Comparison of ENCODE assay signal across 20 mouse cellular contexts in the genomic region with DNA sequence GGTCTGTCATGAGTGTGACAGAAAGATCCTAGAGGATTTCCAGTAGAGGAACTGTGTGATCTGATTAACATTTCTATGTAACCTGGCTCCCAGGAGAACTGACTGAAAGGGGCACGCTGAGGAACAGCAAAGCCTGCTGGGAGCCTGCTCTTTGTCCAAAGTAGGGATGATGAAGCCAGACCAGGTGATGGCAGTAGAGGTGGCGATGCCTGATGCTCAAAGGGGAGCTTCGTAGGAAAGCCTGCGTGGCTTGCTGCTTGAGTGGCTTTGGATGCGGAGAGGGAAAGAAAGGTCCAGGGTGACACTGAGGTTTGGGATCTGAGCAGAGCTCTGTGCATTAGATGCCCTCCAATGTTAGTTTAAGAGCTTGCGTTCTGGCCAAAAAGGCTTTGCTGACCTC.
DNase-seq lines count a peak whose midpoint lies in the region; ATAC-seq and TF ChIP-seq lines count a peak whose summit lies in the region.
"Had no signal": no experiment of that assay in that cellular context is flagged by ENCODE, and none has a peak within 500 bp of the region (broad histone marks: within the 10 kb centered on the region; RNA-seq: fewer than 3 reads in every experiment).

No protein-coding gene starts in this region.

- peak; percentile 50 for TF ChIP-seq CTCF in cerebellum, adult 2 months (IDR thresholded peaks at IDR 0.05; ENCODE audit: borderline replicate concordance, insufficient read depth, low read depth, low read length)
- no peak for TF ChIP-seq CTCF in kidney, adult 2 months (conservative IDR thresholded peaks at IDR 0.05; ENCODE audit: insufficient read depth, insufficient read length, low read depth, low read length)
- no peak for TF ChIP-seq CTCF in layer of hippocampus, adult 2 months (conservative IDR thresholded peaks at IDR 0.05)

- TF ChIP-seq POLR2A in cerebellum, adult 2 months (IDR thresholded peaks at IDR 0.05; ENCODE audit: borderline replicate concordance, insufficient read depth, low read length), result no peak
- TF ChIP-seq POLR2A in kidney, adult 2 months (IDR thresholded peaks at IDR 0.05; ENCODE audit: low read depth, low read length), result no peak

- no peaks in the 10 kb centered on the region for H3K27me3 ChIP-seq in heart, embryonic 11.5 days (ENCODE audit: control insufficient read depth, insufficient read depth, low read length)
- no peaks in the 10 kb centered on the region for H3K27me3 ChIP-seq in cerebellum, adult 2 months (ENCODE audit: control insufficient read depth, insufficient read depth, low read length)
- no peaks in the 10 kb centered on the region for H3K27me3 ChIP-seq in kidney, adult 2 months (replicated peaks; ENCODE audit: control insufficient read depth, insufficient read depth, low read length)
- H3K27me3 ChIP-seq: forebrain, embryonic 12.5 days; hindbrain, embryonic 12.5 days; intestine, embryonic 15.5 days; kidney, embryonic 15.5 days; neural tube, embryonic 12.5 days; stomach, embryonic 15.5 days had no signal

- H3K4me3 ChIP-seq in heart, embryonic 11.5 days (ENCODE audit: low read depth, low read length), result no peak overlapping the region
- H3K4me3 ChIP-seq in cerebellum, adult 2 months (replicated peaks; ENCODE audit: insufficient read depth, low read depth, low read length), result peak overlapping the region; percentile 9
- H3K4me3 ChIP-seq in kidney, adult 2 months (ENCODE audit: insufficient read depth, low read depth, low read length), result no peak overlapping the region
- no peak overlapping the region for H3K4me3 ChIP-seq in layer of hippocampus, adult 2 months
- H3K4me3 ChIP-seq: embryonic facial prominence, embryonic 10.5 days; forebrain, embryonic 12.5 days; hindbrain, embryonic 12.5 days; intestine, embryonic 15.5 days; kidney, embryonic 15.5 days; neural tube, embryonic 12.5 days; stomach, embryonic 15.5 days had no signal

- H3K9ac ChIP-seq in heart, embryonic 11.5 days (ENCODE audit: low read depth, low read length), result no peak overlapping the region
- H3K9ac ChIP-seq: forebrain, embryonic 12.5 days; hindbrain, embryonic 12.5 days; intestine, embryonic 15.5 days; kidney, embryonic 15.5 days; neural tube, embryonic 12.5 days; stomach, embryonic 15.5 days had no signal

- no peak overlapping the region for H3K4me2 ChIP-seq in heart, embryonic 11.5 days
- H3K4me2 ChIP-seq: forebrain, embryonic 12.5 days; hindbrain, embryonic 12.5 days; intestine, embryonic 15.5 days; kidney, embryonic 15.5 days; liver, embryonic 11.5 days; neural tube, embryonic 12.5 days; stomach, embryonic 15.5 days had no signal

- WGBS in heart, embryonic 11.5 days (ENCODE audit: insufficient replicate concordance), result 47% methylated on average over 6 of the region's 6 CpGs
- 22% methylated on average over 6 of the region's 6 CpGs for WGBS in cerebellum, adult 2 months
- WGBS in kidney, adult 2 months, result 40% methylated on average over 6 of the region's 6 CpGs

- H3K27ac ChIP-seq in heart, embryonic 11.5 days (ENCODE audit: low read depth, low read length), result no peak overlapping the region
- no peak overlapping the region for H3K27ac ChIP-seq in cerebellum, adult 2 months (ENCODE audit: insufficient read depth, low read length)
- H3K27ac ChIP-seq in kidney, adult 2 months (ENCODE audit: insufficient read depth, low read depth, low read length), result no peak overlapping the region
- no peak overlapping the region; the same call in 1 of the 2 replicates for H3K27ac ChIP-seq in layer of hippocampus, adult 2 months
- H3K27ac ChIP-seq: embryonic facial prominence, embryonic 10.5 days; forebrain, embryonic 12.5 days; hindbrain, embryonic 12.5 days; intestine, embryonic 15.5 days; kidney, embryonic 15.5 days; neural tube, embryonic 12.5 days; stomach, embryonic 15.5 days had no signal

- H3K4me1 ChIP-seq in heart, embryonic 11.5 days (ENCODE audit: control insufficient read depth, insufficient read depth, low read length), result no peaks in the 10 kb centered on the region
- peaks cover 7% of the 10 kb centered on the region for H3K4me1 ChIP-seq in cerebellum, adult 2 months (ENCODE audit: control insufficient read depth, insufficient read depth, low read length)
- H3K4me1 ChIP-seq in kidney, adult 2 months (ENCODE audit: control insufficient read depth, insufficient read depth, low read length), result no peaks in the 10 kb centered on the region
- H3K4me1 ChIP-seq: embryonic facial prominence, embryonic 10.5 days; intestine, embryonic 15.5 days; kidney, embryonic 15.5 days; neural tube, embryonic 12.5 days; stomach, embryonic 15.5 days had no signal

- H3K36me3 ChIP-seq in heart, embryonic 11.5 days (ENCODE audit: control insufficient read depth, insufficient read depth, low read length), result no peaks in the 10 kb centered on the region
- H3K36me3 ChIP-seq in kidney, adult 2 months (ENCODE audit: control insufficient read depth, insufficient read depth, low read length), result no peaks in the 10 kb centered on the region
- H3K36me3 ChIP-seq: embryonic facial prominence, embryonic 10.5 days; forebrain, embryonic 12.5 days; hindbrain, embryonic 12.5 days; intestine, embryonic 15.5 days; kidney, embryonic 15.5 days; neural tube, embryonic 12.5 days; stomach, embryonic 15.5 days had no signal

- no peak for ATAC-seq in heart, embryonic 11.5 days (replicated peaks; ENCODE audit: insufficient number of reproducible peaks, low FRiP score, low TSS enrichment)
- ATAC-seq: intestine, embryonic 15.5 days had no signal

- DNase-seq in heart, adult 11 months, result peak; percentile 90
- DNase-seq in R1 (ENCODE audit: low read depth, low spot score), result peak; percentile 8
- peak; percentile 42 to 46 for DNase-seq in cerebellum, adult 2 months
- DNase-seq in cerebellum, postnatal 36 days, result peak; percentile 31 to 34
- DNase-seq in kidney, adult 2 months, result no peak
- DNase-seq in layer of hippocampus, adult 2 months (ENCODE audit: low spot score in 2 of 2), result no peak
- no peak for DNase-seq in embryo, embryonic 11 days
- DNase-seq: gastrocnemius, postnatal 25 days; lung, adult 2 months; lung, postnatal 36 days; thymus, adult 2 months had no signal

- H3K9me3 ChIP-seq in heart, embryonic 11.5 days (replicated peaks; ENCODE audit: control insufficient read depth, low read length), result no peaks in the 10 kb centered on the region
- H3K9me3 ChIP-seq: embryonic facial prominence, embryonic 10.5 days; forebrain, embryonic 12.5 days; hindbrain, embryonic 12.5 days; intestine, embryonic 15.5 days; kidney, embryonic 15.5 days; neural tube, embryonic 12.5 days; stomach, embryonic 15.5 days had no signal

Comparison
In these comparisons a context has a peak if more than half of its experiments do, and no peak if none do; other contexts are left out.
1. DNase-seq: peak in heart, adult 11 months (single experiment), R1 (single experiment), cerebellum, adult 2 months (2 of 2) and cerebellum, postnatal 36 days (2 of 2); none in kidney, adult 2 months (single experiment), layer of hippocampus, adult 2 months (0 of 2) and embryo, embryonic 11 days (single experiment).